Mouse (Mus musculus) intestine, postnatal 0 days (tissue): ENCODE measurements around the gene Pank1. TPM values are rescaled to one million over a fixed set of nuclear protein-coding genes. Genes with fewer than 3 reads are reported as not detected.

Source experiments
- ATAC-seq: fragments of 200-750 bp; cut with Nextera tagmentation; 2 replicates; pipeline ENCODE4 v1.8.0; 2017; ENCODE audit warnings: mild to moderate bottlenecking, moderate TSS enrichment, moderate library complexity
- H3K27ac ChIP-seq: fragments of 300-500 bp; sonication (generic); 2 replicates; pipeline ENCODE4 v1.5.1; 2014; ENCODE audit warnings: mild to moderate bottlenecking, low read depth, low read length, moderate library complexity
- H3K27me3 ChIP-seq: fragments of 300-500 bp; sonication (generic); replicated peaks from 2 replicates; pipeline ENCODE4 v1.6.1; 2014; ENCODE audit warnings: low read length, mixed read lengths; ENCODE audit not compliant: control insufficient read depth, insufficient read depth
- H3K36me3 ChIP-seq: fragments of 300-500 bp; sonication (generic); 2 replicates; pipeline ENCODE4 v1.6.1; 2014; ENCODE audit warnings: mild to moderate bottlenecking, moderate library complexity; ENCODE audit not compliant: control insufficient read depth, insufficient read depth
- H3K4me1 ChIP-seq: fragments of 300-500 bp; sonication (generic); replicated peaks from 2 replicates; pipeline ENCODE4 v1.6.1; 2014; ENCODE audit warnings: antibody characterized with exemption, low read length, mixed read lengths; ENCODE audit not compliant: control insufficient read depth, insufficient read depth
- H3K4me2 ChIP-seq: fragments of 300-500 bp; sonication (generic); replicated peaks from 2 replicates; pipeline ENCODE4 v1.6.1; 2014; ENCODE audit warnings: low read depth, mild to moderate bottlenecking, moderate library complexity
- H3K4me3 ChIP-seq: fragments of 300-500 bp; sonication (generic); 2 replicates; pipeline ENCODE4 v1.5.1; 2014; ENCODE audit warnings: low read depth, low read length
- H3K9ac ChIP-seq: fragments of 300-500 bp; sonication (generic); 2 replicates; pipeline ENCODE4 v1.6.1; 2014; ENCODE audit warnings: mild to moderate bottlenecking, low read depth, low read length
- H3K9me3 ChIP-seq: fragments of 300-500 bp; sonication (generic); 2 replicates; pipeline ENCODE4 v1.6.1; 2016; ENCODE audit warnings: mixed run types; ENCODE audit not compliant: control insufficient read depth
- CTCF ChIP-seq: sonication (generic); IDR thresholded peaks from 2 replicates; pipeline ENCODE4 v1.5.1; 2016; ENCODE audit warnings: low read depth, mild to moderate bottlenecking, control low read depth, antibody characterized with exemption, moderate library complexity
- WGBS: fragments of 180-500 bp; shearing (Covaris S2); extraction: QIAGEN DNeasy Blood & Tissue Kit; methylation state at CpG from one replicate; pipeline ENCODE4 v1.1.7; 2014; 5-methylcytosine and 5-hydroxymethylcytosine counted together
- polyA plus RNA-seq: library from polyadenylated mRNA; unstranded; fragments of >200 nt; fragmentation: Nextera tagmentation; extraction: Ambion mirVana; gene quantifications from 2 replicates; pipeline ENCODE4 v1.2.1, GENCODE M21; 2015

Gene Pank1
- polyA plus RNA-seq, 1 experiment from 2014 or later = 3.7 TPM

DNA sequence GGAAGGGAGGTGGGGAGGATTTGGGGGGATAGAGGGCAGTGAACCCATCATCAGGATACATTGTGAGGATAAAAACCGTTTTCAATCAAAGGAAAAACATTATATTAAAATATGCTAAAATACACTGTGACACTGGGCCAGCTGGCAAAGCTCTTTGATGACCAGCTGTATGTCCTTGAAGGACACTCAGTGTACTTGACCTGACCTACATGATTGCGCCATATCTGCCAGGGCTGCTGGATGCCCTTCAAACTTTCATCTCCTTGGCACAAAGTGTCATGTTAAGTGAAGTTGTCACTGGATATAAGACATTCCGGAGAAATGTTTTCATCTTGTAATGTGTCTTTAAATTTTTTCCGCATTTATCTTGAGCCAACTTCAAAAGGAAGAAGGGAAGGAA, 19.7 kb upstream of the Pank1 start:
- H3K27me3 ChIP-seq = no peaks in the 10 kb centered on the region
- H3K9me3 ChIP-seq = no peaks in the 10 kb centered on the region; the same call in 1 of the 2 replicates
- no peak overlapping the region for H3K27ac ChIP-seq
- no peak for TF ChIP-seq CTCF
- ATAC-seq = no peak
- no peaks in the 10 kb centered on the region for H3K36me3 ChIP-seq
- H3K4me3 ChIP-seq = no peak overlapping the region
- H3K4me2 ChIP-seq = no peak overlapping the region
- H3K4me1 ChIP-seq = no peaks in the 10 kb centered on the region
- H3K9ac ChIP-seq = no peak overlapping the region
- WGBS = 85% methylated on average over 4 of the region's 4 CpGs

DNA sequence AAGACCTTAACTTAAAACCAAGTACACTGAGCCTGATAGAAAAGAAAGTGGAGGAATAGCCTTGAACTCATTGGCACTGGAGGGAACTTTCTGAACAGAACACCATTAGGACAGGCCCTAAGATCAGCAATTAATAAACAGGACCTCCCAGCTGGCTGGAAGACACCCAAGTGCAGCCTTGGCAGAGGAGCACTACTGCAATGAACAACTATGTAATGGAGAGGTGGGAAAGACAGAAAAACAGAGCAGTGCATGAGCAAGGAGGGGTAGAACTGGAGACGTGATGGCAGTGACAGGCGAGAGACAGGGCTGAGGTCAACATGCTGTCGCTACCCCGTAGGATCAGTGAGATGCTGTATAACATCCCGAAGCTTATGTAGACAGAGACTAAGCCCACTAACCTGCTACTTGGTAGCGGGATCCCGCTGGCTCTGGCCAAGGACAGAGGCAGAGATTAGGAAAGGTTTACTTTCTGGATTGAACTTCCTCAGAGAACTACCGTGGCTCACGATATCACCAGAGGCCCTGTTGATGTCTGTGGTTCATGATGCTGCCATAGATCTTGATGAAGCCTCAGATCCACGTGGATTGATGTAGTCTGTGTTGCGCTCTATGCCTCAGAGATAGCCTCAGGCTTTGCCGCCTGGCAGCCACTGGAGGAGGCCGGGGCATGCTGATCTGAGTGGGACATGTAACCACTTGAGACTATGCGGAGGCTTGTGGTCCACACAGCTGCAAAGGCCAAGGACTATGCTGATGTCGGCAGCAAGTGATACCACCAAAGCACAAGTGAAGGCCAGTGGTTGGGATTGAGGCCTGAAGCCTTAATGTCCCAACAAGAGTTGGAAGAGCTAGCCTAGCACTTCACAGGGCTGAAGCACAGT, 18.1 kb upstream of the Pank1 start:
- H3K4me3 ChIP-seq = no peak overlapping the region
- 83% methylated on average over 15 of the region's 15 CpGs for WGBS
- no peak for TF ChIP-seq CTCF
- no peaks in the 10 kb centered on the region for H3K36me3 ChIP-seq
- no peaks in the 10 kb centered on the region for H3K4me1 ChIP-seq
- ATAC-seq = no peak
- no peak overlapping the region for H3K9ac ChIP-seq
- no peak overlapping the region for H3K4me2 ChIP-seq
- H3K9me3 ChIP-seq = no peaks in the 10 kb centered on the region; the same call in 1 of the 2 replicates
- H3K27me3 ChIP-seq = no peaks in the 10 kb centered on the region
- no peak overlapping the region for H3K27ac ChIP-seq

DNA sequence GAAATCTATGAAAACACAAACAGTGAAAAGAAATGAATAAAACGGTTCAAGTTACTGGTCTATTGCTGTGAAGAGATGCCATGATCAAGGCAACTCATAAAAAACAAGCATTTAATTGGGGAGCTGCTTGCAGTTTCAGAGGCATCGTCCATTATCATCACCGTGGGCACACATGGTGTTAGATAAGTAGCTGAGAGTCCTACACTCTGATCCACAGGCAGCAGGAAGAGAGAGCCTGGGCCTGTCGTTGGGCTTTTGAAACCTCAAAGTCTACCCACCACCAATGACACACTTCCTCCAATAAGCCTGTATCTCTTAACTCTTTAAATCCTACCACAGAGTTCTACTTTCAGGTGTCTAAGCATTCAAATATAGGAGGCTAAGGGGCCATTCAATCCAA, 15.8 kb upstream of the Pank1 start:
- H3K9ac ChIP-seq = no peak overlapping the region
- no peak overlapping the region for H3K4me3 ChIP-seq
- no peak for ATAC-seq
- no peak overlapping the region for H3K4me2 ChIP-seq
- no peak overlapping the region for H3K27ac ChIP-seq
- 80% methylated on average over 4 of the region's 4 CpGs for WGBS
- no peaks in the 10 kb centered on the region for H3K27me3 ChIP-seq
- TF ChIP-seq CTCF = no peak
- H3K36me3 ChIP-seq = no peaks in the 10 kb centered on the region
- H3K9me3 ChIP-seq = no peaks in the 10 kb centered on the region
- no peaks in the 10 kb centered on the region for H3K4me1 ChIP-seq

DNA sequence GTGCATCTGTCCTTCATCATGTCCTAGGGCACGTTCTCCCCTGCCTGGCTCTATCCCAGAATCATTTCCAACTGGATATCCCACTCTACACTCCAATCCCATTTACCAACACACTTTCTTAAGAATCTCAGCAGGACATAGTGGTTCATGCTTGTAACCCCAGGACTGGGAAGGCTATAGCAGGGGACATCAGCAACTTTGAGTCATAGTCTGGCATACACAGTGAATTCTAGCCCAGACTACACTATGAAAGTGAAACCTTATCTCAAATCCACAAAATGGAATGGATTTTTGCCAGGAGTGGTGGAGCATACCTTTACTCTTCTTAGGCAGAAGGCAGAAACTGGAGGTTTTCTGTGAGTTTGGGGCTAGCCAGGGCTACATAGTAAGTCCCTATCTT, 12.3 kb upstream of the Pank1 start:
- no peak for ATAC-seq
- no peak overlapping the region for H3K4me3 ChIP-seq
- no peaks in the 10 kb centered on the region for H3K9me3 ChIP-seq
- no peaks in the 10 kb centered on the region for H3K27me3 ChIP-seq
- H3K4me1 ChIP-seq = no peaks in the 10 kb centered on the region
- H3K36me3 ChIP-seq = no peaks in the 10 kb centered on the region
- H3K27ac ChIP-seq = no peak overlapping the region
- TF ChIP-seq CTCF = no peak
- WGBS = 83% methylated on average over 1 of the region's 1 CpGs
- no peak overlapping the region for H3K9ac ChIP-seq
- H3K4me2 ChIP-seq = no peak overlapping the region

DNA sequence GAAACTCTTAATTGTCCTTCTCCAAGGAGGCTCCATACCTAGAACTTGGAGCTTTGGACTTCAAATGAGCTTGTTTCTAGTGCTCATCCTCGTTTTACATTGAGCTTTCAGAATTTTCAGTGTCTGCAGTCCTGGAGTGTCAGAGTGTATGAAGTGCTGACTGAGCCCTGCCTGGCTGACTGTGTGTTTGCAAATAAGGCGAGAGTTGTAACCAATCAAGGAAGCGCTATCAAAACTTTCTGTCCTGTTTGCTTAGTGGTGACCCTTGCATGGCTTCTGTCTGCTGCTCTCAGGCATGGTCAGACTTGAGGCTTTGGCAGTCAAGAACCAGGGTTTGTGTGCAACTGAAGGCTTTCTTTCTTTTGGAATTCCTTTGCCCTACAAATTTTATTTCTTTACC, 11.7 kb upstream of the Pank1 start:
- Histone ChIP-seq H3K27ac (no peak overlapping the region), H3K4me1 (no peaks in the 10 kb centered on the region), H3K4me3 (no peak overlapping the region), H3K36me3 (no peaks in the 10 kb centered on the region), H3K9ac (no peak overlapping the region), H3K4me2 (no peak overlapping the region), H3K27me3 (no peaks in the 10 kb centered on the region), H3K9me3 (no peaks in the 10 kb centered on the region)
- TF ChIP-seq CTCF = no peak
- no peak for ATAC-seq
- 42% methylated on average over 3 of the region's 3 CpGs for WGBS

DNA sequence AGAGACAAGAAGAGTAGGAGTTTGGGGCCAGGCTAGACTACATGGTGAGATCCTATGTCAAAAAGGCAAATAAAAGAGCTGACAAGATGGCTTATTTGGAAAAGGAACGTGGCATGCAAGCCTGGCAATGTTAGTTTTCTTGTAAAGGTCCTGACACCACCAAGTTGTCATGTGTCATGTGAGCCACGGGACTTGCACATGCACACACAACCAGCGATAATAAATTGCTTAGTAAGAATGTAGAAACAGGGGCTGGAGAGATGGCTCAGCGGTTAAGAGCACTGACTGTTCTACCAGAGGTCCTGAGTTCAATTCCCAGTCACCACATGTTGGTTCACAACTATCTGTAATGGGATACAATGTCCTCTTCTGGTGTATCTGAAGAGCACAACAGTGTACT, 7.1 kb upstream of the Pank1 start:
- H3K4me3 ChIP-seq = no peak overlapping the region
- H3K9me3 ChIP-seq = no peaks in the 10 kb centered on the region
- no peaks in the 10 kb centered on the region for H3K4me1 ChIP-seq
- H3K27me3 ChIP-seq = no peaks in the 10 kb centered on the region
- ATAC-seq = no peak
- H3K36me3 ChIP-seq = no peaks in the 10 kb centered on the region
- no peak for TF ChIP-seq CTCF
- no peak overlapping the region for H3K4me2 ChIP-seq
- no peak overlapping the region for H3K27ac ChIP-seq
- H3K9ac ChIP-seq = no peak overlapping the region
- WGBS = 77% methylated on average over 4 of the region's 4 CpGs
